Mouse (Mus musculus) granulocyte monocyte progenitor cell, adult 5-6 weeks (primary cell): ENCODE results near the gene Tlx1. TPM values are rescaled to one million over a fixed set of nuclear protein-coding genes. Genes with fewer than 3 reads are reported as not detected.

ENCODE experiments used
- ATAC-seq: replicated peaks from 2 replicates; pipeline ENCODE4 v1.8.0; 2016; ENCODE audit warnings: mild to moderate bottlenecking, moderate TSS enrichment, inconsistent platforms; ENCODE audit not compliant: poor library complexity, severe bottlenecking
- total RNA-seq, 2 experiments: library from RNA; stranded (forward) in 1 of 2; stranded (reverse) in 1 of 2; fragments of 200-712, 200-1000 nt in 1 of 2; fragments of >200 nt in 1 of 2; fragmentation: Nextera tagmentation in 1 of 2; gene quantifications; 2 replicates each; pipeline ENCODE4 v1.2.3; 2014 to 2017

The Tlx1 gene
- total RNA-seq, 2 experiments from 2014 or later: not detected

DNA sequence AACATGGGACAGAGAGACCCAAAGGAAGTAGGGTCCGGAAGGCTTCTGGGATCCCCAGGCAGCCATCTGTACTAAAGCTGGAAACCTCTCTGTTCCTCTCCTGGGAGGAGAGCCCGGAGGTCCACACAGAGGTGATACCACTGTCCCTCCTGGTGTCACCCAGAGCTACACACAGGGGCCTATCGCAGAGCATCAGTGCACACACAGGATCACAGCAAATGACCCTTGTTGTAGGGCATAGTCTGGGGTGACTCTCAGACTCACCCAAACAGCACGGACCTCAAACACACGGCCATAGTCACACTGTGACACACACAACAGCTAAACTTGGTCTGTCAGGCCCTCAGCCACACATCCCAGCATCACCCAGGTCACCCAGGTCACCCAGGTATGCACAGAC lies 5.9 kb downstream of the Tlx1 start:
- ATAC-seq: no peak

DNA sequence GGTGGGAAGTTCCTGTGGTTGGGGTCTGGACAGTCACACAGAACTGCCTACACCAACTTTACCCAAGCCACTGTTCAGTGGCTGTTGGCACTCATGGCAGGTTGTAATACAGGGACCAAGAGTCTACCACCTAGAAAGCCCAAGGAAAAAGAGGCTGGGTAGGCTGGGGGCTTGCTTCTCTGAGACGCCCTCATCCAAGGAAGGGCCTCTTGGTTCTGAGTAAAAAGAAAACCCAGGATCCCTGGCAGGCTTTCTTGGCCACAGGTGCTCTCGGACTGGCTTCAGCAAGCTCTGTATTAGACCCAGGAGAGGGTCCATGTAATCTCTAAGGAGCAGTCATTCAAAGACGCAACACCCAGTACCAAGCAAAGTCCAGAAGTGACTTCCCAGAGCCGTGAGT lies 7.7 kb downstream of the Tlx1 start:
- no peak for ATAC-seq

DNA sequence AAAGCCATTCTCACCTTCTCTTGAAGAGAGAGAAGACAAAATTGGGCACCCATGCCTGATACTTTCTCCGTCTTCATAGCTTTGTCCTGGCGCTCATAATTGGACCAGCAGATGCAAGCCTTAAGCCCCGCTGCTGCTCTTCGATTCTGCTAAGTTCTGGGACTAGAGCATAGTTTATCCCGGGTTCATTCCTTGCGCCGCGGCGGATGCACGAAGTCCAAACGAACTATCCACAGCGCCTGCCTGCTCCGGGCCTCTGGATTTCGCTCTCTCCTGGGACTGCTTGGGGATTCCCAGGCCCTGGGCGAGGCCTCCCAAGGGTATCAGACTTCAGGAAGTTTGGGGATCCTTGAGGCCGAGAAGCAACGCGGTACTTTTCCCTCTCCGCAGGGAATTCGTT lies 8.4 kb downstream of the Tlx1 start:
- ATAC-seq: no peak

DNA sequence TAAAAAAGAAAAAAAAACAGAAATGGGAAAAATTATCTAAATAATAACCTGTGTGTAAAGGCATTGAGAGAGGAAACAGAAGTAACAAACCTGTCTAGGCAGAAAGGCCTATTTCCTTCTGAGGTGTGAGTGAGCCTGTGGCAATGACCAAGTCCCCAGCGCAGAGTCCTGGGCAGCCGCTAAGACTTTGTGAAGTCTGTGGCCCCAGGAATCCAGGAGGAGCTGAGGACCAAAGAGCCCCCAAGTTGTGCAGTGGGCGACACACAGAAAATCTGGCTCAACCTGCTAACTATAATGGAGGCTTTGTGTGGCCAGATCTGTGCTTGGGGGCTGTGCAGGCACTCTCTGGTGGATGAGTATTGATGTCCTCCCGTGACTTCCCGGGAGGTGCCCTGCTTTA lies 9.0 kb downstream of the Tlx1 start:
- no peak for ATAC-seq

DNA sequence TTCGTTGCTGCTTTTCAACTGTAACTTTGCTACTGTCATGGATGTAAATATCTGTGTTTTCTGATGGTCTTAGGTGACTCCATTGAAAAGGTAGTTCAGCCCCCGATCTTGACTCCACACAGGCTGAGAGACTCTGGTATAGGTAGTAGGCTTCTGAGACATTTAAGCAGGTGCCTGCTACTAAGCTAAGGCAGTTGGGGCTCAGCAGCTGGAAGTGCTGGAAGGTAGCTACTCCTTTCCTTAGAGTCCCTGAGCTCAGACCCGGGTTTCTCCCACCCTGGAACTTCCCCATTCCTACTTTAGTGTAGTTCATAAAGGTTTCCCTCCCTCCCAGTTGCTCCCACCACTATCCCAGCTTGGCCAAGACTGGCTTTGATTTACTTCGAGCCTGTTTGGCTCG lies 9.5 kb downstream of the Tlx1 start:
- no peak for ATAC-seq

DNA sequence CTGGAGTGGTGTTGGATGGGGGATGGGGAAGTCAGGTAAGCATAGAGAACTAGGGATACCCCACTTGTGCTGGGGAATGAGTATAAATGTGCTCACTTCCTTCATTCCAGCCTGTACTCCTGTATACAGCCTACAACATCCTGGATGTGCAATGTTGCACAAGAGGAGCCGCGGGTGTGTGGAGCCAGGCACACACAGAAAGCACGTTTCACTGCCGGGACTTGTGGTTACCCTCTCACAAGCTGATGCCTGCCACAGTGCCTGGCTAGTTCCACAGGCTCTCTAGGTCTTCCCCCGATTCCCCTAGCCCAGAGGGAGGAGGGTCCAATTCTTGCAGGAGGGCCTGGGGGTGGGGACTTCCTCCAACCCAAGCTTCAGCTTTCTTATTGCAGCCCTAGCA lies 10.0 kb downstream of the Tlx1 start:
- ATAC-seq: peak; percentile 85

DNA sequence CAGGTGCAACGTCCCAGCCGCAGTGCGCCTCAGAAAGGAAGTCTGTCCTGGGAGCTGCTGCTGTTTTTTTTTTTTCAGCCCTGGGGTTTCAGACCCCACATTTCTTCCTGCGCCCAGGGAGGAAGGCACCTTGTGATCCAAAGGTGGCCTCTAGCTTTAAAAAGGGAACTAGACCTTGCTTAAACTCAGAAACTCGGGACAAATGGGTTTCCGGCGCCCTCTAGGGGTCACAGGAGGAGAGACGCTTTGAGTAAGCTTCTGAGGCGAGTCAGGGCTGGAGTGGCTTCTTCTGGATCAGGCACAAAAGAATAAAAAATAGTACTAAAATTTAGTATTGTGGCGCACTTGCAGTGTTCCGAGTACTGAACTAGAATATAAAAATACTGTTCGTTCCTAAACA lies 10.6 kb downstream of the Tlx1 start:
- peak; percentile 75 for ATAC-seq

DNA sequence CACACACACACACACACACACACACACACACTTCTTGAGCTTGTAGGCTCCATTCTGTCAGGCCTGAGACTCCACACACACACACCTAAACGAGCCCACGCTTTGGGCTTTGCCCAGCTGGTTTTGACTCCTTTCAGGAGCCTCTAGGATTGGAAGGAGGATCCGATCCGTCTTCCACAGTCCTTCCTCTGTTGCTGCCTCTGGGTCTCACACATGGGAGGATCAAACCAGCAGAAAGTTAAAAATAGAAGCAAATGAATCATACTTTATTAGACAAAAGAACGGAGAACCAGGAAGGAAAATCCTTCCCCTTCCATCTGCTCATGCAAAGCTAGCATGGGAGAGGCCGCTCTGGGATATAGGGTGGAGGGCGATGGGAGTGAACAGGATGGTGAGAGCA lies 11.7 kb downstream of the Tlx1 start:
- no peak for ATAC-seq

DNA sequence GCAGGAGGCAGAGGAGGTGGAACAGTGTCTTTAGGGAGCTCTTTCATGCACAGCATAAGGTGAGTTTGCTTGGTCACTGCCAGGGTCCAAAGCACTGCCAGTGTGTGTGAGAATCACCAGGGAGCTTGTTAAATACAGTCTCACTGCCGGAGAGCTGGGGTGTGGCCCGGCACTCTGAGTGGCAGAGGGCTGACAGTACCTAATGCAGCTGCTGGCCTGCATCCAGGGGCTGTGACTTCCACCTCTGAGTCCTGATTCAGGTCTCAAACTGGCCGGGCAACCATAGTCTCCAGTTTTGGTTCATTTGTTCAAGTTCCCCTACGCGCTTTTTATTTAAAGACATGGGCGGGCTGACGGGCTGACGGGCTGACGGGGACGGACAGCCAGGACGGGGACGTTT lies 12.4 kb downstream of the Tlx1 start:
- ATAC-seq: no peak

DNA sequence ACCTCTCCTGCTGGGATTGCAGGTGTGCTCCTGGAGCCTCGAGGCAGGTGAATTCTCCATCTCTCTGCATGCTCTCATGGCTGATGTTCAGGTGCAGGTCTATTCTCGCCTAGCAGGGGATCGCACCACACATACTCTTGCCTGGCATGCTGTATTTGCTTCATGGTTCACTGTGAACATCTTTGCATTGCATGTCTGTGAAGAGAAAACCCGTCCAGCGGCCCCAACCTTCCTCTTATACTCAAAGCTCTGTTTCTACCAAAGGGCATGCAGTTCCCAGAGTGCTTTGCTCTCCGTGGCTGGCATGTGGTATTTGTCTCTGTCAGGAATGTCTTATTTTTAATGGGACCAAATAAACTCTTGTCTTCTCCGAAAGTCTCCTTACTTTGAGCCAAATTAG lies 20.0 kb downstream of the Tlx1 start:
- ATAC-seq: no peak

DNA sequence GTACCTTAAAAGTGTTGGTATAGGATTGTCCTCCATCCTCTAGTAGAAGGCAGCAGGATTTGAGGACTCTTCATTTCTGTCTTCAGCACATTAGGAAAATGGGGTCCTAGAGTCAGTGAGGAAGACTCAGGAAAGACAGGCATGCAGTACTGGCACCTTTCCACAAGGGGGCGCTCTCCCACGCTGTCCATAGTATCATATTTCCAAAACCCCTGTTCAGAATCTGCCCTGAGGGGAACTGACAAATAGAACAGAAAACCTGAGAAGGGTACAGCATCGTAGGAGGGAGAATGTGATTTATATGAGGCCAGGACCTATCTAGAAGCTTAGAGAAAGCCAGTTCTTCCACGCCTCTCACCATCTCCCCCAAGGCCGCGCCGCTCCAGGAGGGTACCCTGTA lies 24.3 kb downstream of the Tlx1 start:
- ATAC-seq: no peak

DNA sequence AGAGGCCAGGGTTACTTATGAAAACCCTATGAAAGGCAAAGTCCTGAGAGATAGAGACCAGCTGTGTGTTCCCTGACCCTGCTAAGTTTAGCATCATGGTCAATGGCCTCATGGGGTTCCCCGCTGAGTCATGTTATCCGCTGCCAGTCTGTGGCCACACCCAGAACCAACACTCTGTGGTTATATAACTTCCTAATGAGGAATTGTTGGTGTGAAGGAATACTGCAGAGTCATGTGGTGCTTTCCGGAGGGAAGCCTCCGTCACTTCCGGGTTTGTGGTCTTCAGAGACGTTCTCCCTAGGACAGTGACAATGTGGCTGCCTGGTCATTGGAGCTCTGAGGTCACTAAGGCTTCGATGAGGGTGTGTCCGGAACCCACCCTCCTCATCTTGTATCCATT lies 25.8 kb downstream of the Tlx1 start:
- ATAC-seq: peak; percentile 95

DNA sequence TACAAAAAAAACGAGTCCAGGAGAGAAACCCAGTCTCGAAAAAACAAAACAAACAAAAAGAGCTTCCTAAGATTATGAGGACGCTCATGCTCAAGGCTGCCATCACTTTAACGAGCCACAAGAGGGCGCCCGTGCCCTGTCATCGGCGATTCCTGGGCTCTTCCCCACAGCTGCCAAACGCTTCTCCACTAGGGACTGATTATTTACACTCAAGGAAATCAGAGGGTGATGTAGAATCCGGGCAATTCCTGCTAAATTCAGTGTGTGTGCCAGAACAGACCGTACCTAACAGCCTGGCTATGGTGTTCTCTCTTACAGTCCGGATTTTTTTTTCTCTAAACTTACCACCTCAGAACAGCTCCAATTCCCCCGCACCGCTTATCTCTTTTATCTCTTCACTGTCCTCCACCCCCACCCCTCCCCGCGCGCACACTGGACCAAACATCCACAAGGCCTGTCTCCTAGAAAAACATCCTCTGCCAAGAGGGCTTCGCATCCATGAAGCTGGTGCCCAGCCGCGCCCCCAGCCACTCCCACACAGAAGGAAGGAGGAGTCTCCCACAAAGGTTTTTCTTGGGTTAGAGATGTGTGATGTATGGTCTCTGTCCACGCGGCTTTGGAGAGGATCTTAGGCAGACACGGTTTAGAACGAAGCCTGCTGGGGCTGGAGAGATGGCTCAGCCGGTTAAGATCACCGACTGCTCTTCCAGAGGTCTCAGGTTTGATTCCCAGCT lies 26.7 kb downstream of the Tlx1 start:
- peak; percentile 60 for ATAC-seq

DNA sequence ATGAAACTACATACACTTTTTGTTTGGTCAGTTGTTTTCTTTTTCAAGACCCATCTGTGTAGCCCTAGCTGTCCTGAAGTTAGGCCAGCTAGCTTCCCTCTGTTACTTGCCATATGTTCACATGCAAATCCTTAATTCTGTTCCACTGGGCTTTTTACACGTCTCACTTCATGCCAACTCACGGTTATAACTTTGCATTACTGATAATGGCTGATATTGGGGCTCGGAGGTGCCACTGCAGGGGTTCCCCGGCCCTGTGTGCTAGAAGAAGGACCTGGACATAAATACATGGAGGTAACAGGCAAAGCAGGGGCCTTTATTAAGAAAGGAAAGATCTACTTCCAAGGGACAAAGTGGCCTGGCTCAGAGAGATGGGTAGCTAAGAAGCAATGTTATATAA lies 29.0 kb downstream of the Tlx1 start:
- no peak for ATAC-seq

DNA sequence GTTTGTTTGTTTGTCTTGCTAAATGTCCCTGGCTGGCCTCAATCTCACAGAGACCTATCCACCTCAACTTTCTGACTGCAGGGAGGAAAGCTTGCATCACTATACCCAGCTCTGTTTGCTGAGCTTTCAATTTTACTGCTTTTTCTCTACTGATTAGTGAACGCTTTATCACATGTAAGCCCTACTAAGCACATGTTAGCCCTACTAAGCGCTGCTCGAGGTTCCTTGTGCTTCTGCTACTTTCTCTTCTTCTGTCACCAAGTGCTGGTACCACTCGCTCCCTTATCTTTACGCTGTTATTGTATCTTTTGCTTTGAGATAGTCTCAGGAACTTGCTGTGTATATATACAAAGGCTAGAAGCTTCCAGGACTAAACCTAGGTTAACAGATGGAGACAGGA lies 30.0 kb downstream of the Tlx1 start:
- no peak for ATAC-seq

DNA sequence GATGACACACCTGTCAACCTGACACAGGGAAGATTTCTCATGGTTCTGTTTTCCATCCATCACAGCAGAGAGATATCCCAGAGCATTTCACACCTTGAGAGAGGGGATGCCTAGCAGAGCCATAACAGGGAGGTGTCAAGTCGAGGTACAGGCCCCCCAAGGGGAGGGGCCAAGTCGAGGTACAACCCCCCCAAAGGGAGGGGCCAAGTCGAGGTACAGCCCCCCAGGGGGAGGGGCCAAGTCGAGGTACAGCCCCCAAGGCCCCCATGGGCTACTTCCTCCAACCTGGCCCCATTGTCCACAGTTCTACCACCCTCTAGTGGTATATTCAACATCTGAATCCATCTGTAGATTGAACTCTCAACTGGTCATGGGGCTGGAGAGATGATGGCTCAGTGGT lies 44.2 kb downstream of the Tlx1 start:
- no peak for ATAC-seq

DNA sequence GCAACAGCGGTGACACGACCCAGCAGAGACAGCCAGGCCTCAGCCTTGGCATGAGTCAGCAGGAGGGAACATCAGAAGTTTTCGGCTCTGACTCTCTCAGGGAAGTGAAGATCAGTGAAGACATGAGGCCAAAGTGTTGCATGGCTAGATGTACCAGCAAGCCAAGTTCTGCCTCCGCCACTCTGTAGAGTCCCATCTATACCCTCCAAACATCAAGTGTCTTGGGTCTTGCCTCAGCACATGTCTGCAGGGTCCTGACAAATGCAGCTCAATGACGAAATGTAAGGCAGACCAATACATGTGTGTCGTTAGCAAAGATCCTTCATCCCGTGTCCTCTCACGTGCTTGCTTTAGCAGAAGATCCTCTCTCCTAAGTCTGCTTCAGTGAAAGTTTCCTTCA lies 46.5 kb downstream of the Tlx1 start:
- no peak for ATAC-seq

DNA sequence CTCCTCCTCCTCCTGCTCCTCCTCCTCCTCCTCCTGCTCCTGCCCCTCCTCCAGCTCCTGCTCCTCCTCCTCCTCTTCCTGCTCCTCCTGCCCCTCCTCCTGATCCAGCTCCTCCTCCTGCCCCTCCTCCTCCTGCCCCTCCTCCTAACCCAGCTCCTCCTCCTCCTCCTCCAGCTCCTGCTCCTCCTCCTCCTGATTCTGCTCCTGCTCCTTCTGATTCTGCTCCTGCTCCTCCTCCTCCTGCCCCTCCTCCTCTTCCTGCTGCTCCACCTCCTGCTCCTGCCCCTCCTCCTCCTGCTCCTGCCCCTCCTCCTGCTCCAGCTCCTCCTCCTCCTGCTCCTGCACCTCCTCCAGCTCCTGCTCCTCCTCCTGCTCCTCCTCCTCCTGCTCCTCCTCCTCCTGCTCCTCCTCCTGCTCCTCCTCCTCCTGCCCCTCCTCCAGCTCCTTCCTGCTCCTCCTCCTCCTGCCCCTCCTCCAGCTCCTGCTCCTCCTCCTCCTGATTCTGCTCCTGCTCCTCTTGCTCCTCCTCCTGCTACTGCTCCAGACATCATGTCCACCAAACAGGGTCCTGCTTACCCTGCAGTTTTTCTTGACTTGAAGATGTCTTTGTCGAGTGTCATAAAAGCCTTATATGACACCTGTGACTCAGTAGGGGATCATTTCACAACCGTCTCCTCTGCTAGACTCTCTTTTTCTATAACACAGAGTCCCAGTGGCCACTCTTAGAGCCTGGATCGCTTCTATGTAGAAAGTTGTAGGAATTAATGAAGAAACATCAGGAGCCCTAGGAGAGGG lies 55.0 kb downstream of the Tlx1 start:
- no peak for ATAC-seq
